Mouse (Mus musculus) limb, embryonic 11.5 days (tissue): ENCODE measurements around the gene Ehmt2. TPM values are rescaled to one million over a fixed set of nuclear protein-coding genes. Genes with fewer than 3 reads are reported as not detected.
A peak's percentile ranks its signal among the peaks of the same experiment; 100 is the strongest.
"Not testable (repeated sequence)": the region's sequence is repeated elsewhere in the genome, so short reads cannot be mapped to it uniquely, and the experiment has no call there.

Experiments
- ATAC-seq: fragments of 200-750 bp; cut with Nextera tagmentation; 2 replicates; pipeline ENCODE4 v1.8.0; 2017; ENCODE audit warnings: low read depth; ENCODE audit not compliant: insufficient number of reproducible peaks, low FRiP score, low TSS enrichment
- DNase-seq: peaks from one replicate; pipeline ENCODE4 v3.0.0-alpha.2; 2015; ENCODE audit warnings: low spot score
- H3K27ac ChIP-seq: fragments of 300-500 bp; sonication (generic); replicated peaks from 2 replicates; pipeline ENCODE4 v1.5.1; 2014; ENCODE audit warnings: low read depth, mild to moderate bottlenecking, low read length
- H3K27me3 ChIP-seq: fragments of 300-500 bp; sonication (generic); 2 replicates; pipeline ENCODE4 v1.6.1; 2014; ENCODE audit warnings: mild to moderate bottlenecking, low read length, mixed read lengths; ENCODE audit not compliant: control insufficient read depth, insufficient read depth
- H3K36me3 ChIP-seq: fragments of 300-500 bp; sonication (generic); 2 replicates; pipeline ENCODE4 v1.6.1; 2014; ENCODE audit warnings: mild to moderate bottlenecking, low read length, moderate library complexity, mixed read lengths; ENCODE audit not compliant: control insufficient read depth, insufficient read depth
- H3K4me1 ChIP-seq: fragments of 300-500 bp; sonication (generic); 2 replicates; pipeline ENCODE4 v1.6.1; 2014; ENCODE audit warnings: low read length, mixed read lengths; ENCODE audit not compliant: control insufficient read depth, insufficient read depth
- H3K4me2 ChIP-seq: fragments of 300-500 bp; sonication (generic); 2 replicates; pipeline ENCODE4 v1.6.1; 2014; ENCODE audit warnings: low read depth, mild to moderate bottlenecking, moderate library complexity; ENCODE audit not compliant: severe bottlenecking
- H3K4me3 ChIP-seq: fragments of 300-500 bp; sonication (generic); 2 replicates; pipeline ENCODE4 v1.5.1; 2014; ENCODE audit warnings: low read depth, low read length
- H3K9ac ChIP-seq: fragments of 300-500 bp; sonication (generic); 2 replicates; pipeline ENCODE4 v1.6.1; 2014; ENCODE audit warnings: mild to moderate bottlenecking, low read length
- H3K9me3 ChIP-seq: fragments of 300-500 bp; sonication (generic); 2 replicates; pipeline ENCODE4 v1.6.1; 2016; ENCODE audit warnings: low read length; ENCODE audit not compliant: control insufficient read depth
- WGBS: fragments of 180-500 bp; shearing (Covaris S2); extraction: QIAGEN DNeasy Blood & Tissue Kit; methylation state at CpG from one replicate; pipeline ENCODE4 v1.1.7; 2014; 5-methylcytosine and 5-hydroxymethylcytosine counted together
- polyA plus RNA-seq: library from polyadenylated mRNA; unstranded; fragments of >200 nt; fragmentation: Nextera tagmentation; extraction: Ambion mirVana; gene quantifications from 2 replicates; pipeline ENCODE4 v1.2.1, GENCODE M21; 2014

Gene Ehmt2
- polyA plus RNA-seq, 1 experiment from 2014 or later = 78.9 TPM

DNA sequence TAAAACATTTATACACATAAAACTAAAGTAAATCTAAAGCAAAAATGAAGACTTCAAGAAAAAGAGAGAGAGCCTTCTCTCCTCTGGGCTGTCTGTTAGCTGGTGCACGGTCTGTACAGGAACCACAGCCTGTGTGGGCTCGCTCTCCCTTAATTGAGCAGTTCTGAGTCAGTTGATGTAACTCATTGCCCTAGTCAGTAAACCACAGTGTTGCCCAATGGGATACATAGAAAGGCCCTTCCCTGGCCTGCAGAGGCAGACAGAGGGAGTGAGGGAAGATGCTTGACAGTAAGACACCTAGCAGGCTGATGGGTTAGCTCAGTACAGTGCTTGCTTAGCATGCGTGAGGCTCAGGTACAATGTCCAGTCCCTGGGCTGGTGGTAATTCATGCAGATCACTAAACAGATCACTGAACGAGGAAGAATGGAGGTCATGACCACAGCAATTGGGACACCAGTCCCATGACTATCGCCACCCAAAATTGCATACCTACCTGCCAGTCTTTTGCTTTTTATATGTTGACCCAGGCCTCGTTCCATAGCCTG is 39.8 kb downstream of the Ehmt2 start:
- no peak for DNase-seq
- no peaks in the 10 kb centered on the region for H3K36me3 ChIP-seq
- no peak overlapping the region for H3K4me3 ChIP-seq
- no peaks in the 10 kb centered on the region for H3K27me3 ChIP-seq
- no peak overlapping the region for H3K27ac ChIP-seq
- no peak overlapping the region for H3K4me2 ChIP-seq
- H3K4me1 ChIP-seq = 0 out of 2 replicates have a peak, but pooled peaks cover 4% of the 10 kb centered on the region
- no peak for ATAC-seq
- H3K9me3 ChIP-seq = no peaks in the 10 kb centered on the region
- 81% methylated on average over 6 of the region's 6 CpGs for WGBS
- no peak overlapping the region for H3K9ac ChIP-seq

DNA sequence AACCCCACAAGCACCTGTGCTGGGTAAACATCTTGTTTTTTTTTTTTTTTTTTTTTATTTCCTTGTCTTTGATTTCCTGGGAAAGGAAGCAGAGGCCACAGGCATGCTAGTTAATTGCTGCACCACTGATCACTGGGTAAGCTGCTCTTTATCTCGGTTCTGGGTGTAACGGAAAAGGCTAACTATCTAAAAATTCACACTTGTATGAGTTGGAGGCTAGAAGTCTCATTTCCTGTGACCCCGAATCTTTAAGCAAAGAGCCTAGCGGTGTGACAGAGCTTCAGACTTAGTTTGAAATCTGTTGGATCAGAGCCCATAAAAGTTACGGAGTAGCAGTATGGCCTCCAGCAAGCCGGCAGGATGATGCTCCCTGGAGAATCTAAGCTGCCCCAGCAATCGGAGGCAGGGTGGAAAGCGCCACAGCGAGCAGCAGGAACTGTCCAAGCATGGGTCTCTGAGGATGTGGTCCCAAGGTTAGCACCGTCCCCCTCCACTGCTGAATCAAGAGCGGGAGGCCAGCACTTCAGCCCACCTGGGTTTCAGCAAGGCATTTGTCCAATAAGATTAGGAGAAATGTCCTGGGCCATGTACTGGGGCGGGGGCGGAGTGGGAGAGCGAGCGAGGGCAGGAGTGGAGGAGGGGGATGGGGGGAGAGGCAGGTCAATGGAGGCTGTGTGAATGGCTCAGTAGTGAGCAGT is 43.2 kb downstream of the Ehmt2 start:
- peak; percentile 62 for DNase-seq
- H3K4me3 ChIP-seq = peak overlapping the region; percentile 28
- peak overlapping the region; percentile 51 for H3K4me2 ChIP-seq
- no peaks in the 10 kb centered on the region for H3K36me3 ChIP-seq
- WGBS = 8% methylated on average over 15 of the region's 15 CpGs
- 0 out of 2 replicates have a peak, but pooled peaks cover 4% of the 10 kb centered on the region for H3K4me1 ChIP-seq
- ATAC-seq = peak; percentile 78; the same call in 1 of the 2 replicates
- H3K27me3 ChIP-seq = no peaks in the 10 kb centered on the region
- no peak overlapping the region; the same call in 1 of the 2 replicates for H3K27ac ChIP-seq
- H3K9ac ChIP-seq = peak overlapping the region; percentile 55
- H3K9me3 ChIP-seq = no peaks in the 10 kb centered on the region

DNA sequence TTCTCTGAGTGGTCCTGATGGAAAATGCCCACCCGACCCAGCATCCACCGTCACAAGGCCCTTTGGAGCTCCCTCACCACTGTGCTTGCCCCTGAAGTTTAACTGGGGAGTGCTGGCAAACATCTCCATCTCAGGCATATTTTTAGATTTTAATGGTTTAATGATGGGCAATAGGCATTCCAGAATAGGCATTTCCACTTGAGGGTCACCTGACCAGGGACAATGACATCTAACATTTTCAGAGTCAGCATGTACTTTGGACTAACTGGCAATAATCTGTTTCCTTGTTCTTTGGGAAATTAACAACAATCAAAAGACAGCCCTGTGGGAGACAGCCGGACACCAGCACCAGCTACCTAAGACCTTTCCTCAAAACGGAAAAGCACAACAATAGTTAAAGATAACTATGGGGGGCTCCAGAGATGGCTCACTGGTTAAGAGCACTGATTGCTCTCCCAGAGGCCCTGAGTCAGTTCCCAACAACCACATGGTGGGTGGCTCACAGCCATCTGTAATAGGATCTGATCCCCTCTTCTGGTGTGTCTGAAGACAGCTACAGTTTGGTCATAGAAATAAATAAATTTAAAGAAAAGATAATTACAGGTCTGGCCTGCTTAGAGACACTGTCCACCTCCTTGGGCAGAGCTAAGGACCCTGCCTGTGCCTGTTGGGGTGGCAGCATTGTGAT is 45.0 kb downstream of the Ehmt2 start:
- Histone ChIP-seq H3K27me3 (no peaks in the 10 kb centered on the region), H3K9ac (no peak overlapping the region), H3K4me3 (no peak overlapping the region), H3K27ac (no peak overlapping the region), H3K4me1 (0 out of 2 replicates have a peak, but pooled peaks cover 4% of the 10 kb centered on the region), H3K4me2 (no peak overlapping the region), H3K36me3 (no peaks in the 10 kb centered on the region), H3K9me3 (no peaks in the 10 kb centered on the region)
- DNase-seq (no peak), ATAC-seq (no peak)
- 88% methylated on average over 4 of the region's 4 CpGs for WGBS

DNA sequence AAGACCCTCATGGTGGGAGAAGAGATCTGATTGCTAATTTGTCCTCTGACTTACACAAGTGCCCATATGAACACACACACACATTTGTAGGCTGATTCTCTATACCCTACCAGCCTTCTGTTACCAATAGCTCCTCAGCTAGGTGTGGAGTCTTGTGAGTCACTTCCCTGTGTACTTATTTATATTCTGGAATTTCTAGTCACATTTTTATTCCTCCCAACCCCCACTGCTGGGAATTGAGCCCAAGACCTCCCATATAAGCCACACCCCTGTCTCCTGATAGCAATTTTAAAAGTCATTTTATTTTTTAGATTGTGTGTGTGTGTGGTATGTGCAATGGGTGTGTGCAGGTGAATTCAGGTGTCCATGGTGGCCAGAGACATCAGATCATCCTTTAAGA is 46.1 kb downstream of the Ehmt2 start:
- Histone ChIP-seq H3K9me3 (no peaks in the 10 kb centered on the region), H3K4me1 (0 out of 2 replicates have a peak, but pooled peaks cover 4% of the 10 kb centered on the region), H3K36me3 (no peaks in the 10 kb centered on the region), H3K4me3 (no peak overlapping the region), H3K4me2 (no peak overlapping the region), H3K9ac (no peak overlapping the region), H3K27ac (no peak overlapping the region), H3K27me3 (no peaks in the 10 kb centered on the region)
- ATAC-seq (no peak), DNase-seq (no peak)

DNA sequence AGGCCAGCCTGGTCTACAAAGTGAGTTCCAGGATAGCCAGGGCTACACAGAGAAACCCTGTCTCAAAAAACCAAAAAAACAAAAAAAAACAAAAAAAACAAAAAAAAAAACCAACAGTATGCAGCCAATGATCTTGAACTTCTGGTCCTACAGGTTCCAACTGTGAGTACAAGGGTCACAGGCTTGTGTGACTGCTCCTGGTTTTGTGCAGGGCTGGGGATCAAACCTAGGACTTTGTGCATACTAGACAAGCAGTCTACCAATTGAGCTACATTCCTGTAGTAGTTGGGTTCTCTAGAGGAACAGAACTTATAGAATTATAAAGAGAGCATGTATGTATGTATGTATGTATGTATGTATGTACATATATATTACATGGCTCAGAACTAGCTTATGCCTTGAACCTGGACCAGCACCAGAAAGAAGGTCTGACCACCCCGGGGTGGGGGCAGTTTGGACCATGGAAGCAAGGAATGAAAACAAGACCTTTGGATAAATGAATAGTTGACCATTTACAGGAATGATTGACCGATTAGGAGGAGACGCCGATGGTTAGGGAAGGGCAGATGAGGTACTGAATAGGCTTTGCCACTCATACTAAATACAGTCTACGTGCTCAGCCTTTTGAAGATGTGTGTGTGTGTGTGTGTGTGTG is 48.3 kb downstream of the Ehmt2 start:
- H3K4me1 ChIP-seq = 0 out of 2 replicates have a peak, but pooled peaks cover 2% of the 10 kb centered on the region
- H3K9me3 ChIP-seq = no peaks in the 10 kb centered on the region
- ATAC-seq (no peak), DNase-seq (no peak)
- WGBS = 92% methylated on average over 5 of the region's 5 CpGs
- H3K36me3 ChIP-seq = peaks cover 14% of the 10 kb centered on the region; the same call in 1 of the 2 replicates
- no peak overlapping the region for H3K9ac ChIP-seq
- H3K27ac ChIP-seq = no peak overlapping the region
- no peak overlapping the region for H3K4me3 ChIP-seq
- H3K4me2 ChIP-seq = no peak overlapping the region
- no peaks in the 10 kb centered on the region for H3K27me3 ChIP-seq

DNA sequence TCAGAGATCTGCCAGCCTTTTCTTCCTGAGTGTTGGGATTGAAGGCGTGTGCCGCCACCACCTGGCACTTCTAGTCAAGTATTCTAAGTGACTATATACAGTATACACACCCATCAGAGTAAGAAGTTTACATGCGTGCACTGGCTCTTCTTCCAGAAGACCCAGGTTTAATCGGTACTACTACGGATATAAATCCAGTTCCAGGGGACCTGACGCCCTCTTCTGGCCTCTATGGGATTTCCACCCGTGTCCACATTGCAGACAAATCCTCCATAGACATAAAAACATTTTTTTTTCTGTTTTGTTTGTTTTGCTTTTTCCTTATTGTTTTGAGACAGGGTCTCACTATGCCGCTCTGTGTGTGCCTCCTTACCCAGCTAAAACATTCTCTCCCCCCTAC is 49.3 kb downstream of the Ehmt2 start:
- DNase-seq (peak; percentile 51), ATAC-seq (no peak)
- Histone ChIP-seq H3K27me3 (no peaks in the 10 kb centered on the region), H3K4me3 (no peak overlapping the region), H3K9ac (no peak overlapping the region), H3K9me3 (no peaks in the 10 kb centered on the region), H3K4me2 (no peak overlapping the region), H3K4me1 (no peaks in the 10 kb centered on the region), H3K36me3 (peaks cover 14% of the 10 kb centered on the region; the same call in 1 of the 2 replicates), H3K27ac (no peak overlapping the region)
- 32% methylated on average over 8 of the region's 8 CpGs for WGBS

DNA sequence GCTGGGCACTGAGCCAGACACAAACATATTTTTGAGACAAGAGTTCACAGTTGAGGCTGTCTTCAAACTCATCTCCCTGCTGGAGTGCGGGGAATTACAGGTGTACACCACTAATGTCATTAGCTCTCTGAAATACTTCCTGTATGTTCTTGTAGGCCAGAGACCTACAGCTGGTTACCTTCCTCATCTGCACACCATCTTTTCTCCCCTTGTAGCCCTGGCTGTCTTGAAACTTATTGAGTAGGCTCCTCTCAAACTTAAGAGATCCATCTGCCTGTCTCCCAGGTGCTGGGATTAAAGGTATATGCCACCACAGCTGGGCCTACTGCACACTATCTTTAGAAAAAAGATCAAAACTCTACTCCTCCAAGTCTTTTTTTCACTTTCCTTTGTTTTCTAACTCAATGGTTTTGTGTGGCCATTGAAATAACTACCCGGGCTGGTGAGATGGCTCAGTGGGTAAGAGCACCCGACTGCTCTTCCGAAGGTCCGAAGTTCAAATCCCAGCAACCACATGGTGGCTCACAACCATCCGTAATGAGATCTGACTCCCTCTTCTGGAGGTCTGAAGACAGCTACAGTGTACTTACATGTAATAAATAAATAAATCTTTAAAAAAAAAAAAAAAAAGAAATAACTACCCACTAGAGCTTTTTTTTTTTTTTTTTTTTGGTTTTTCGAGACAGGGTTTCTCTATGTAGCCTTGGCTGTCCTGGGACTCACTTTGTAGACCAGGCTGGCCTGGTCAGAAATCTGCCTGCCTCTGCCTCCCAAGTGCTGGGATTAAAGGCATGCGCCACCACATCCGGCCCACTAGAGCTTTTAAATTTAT is 50.7 kb downstream of the Ehmt2 start:
- not testable (repeated sequence) for H3K4me2 ChIP-seq, H3K27me3 ChIP-seq, H3K27ac ChIP-seq, H3K4me1 ChIP-seq, ATAC-seq, H3K9ac ChIP-seq, H3K9me3 ChIP-seq
- Histone ChIP-seq H3K36me3 (peaks cover 14% of the 10 kb centered on the region; the same call in 1 of the 2 replicates), H3K4me3 (peak overlapping the region; percentile 10; the same call in 1 of the 2 replicates)
- WGBS = 65% methylated on average over 9 of the region's 9 CpGs
- DNase-seq = peak; percentile 28
